Mouse (Mus musculus) forebrain, embryonic 10.5 days (tissue): ENCODE measurements around the gene Olfr1393. TPM values are rescaled to one million over a fixed set of nuclear protein-coding genes. Genes with fewer than 3 reads are reported as not detected.
"Not testable (repeated sequence)": the region's sequence is repeated elsewhere in the genome, so short reads cannot be mapped to it uniquely, and the experiment has no call there.

ENCODE experiments used
- DNase-seq: peaks from one replicate; pipeline ENCODE4 v3.0.0-alpha.2; 2017; ENCODE audit warnings: low spot score; ENCODE audit errors: extremely low spot score
- H3K27ac ChIP-seq: fragments of 300-500 bp; sonication (generic); 2 replicates; pipeline ENCODE4 v1.5.1; 2016; ENCODE audit warnings: mild to moderate bottlenecking
- H3K27me3 ChIP-seq: fragments of 300-500 bp; sonication (generic); 2 replicates; pipeline ENCODE4 v1.6.1; 2016; ENCODE audit warnings: mild to moderate bottlenecking; ENCODE audit not compliant: poor library complexity, severe bottlenecking
- H3K36me3 ChIP-seq: fragments of 300-500 bp; sonication (generic); replicated peaks from 2 replicates; pipeline ENCODE4 v1.6.1; 2016; ENCODE audit warnings: mild to moderate bottlenecking, moderate library complexity
- H3K4me1 ChIP-seq: fragments of 300-500 bp; sonication (generic); 2 replicates; pipeline ENCODE4 v1.6.1; 2016
- H3K4me3 ChIP-seq: fragments of 300-500 bp; sonication (generic); 2 replicates; pipeline ENCODE4 v1.5.1; 2016; ENCODE audit warnings: mild to moderate bottlenecking, moderate library complexity
- H3K9me3 ChIP-seq: fragments of 300-500 bp; sonication (generic); 2 replicates; pipeline ENCODE4 v1.6.1; 2016; ENCODE audit warnings: mild to moderate bottlenecking, moderate library complexity
- WGBS: fragments of 180-500 bp; shearing (Covaris S2); methylation state at CpG from one replicate; pipeline ENCODE4 v1.1.7; 2016; 5-methylcytosine and 5-hydroxymethylcytosine counted together
- polyA plus RNA-seq: library from polyadenylated mRNA; unstranded; fragments of >200 nt; fragmentation: Nextera tagmentation; extraction: Ambion mirVana; gene quantifications from 2 replicates; pipeline ENCODE4 v1.2.1, GENCODE M21; 2016

Olfr1393 gene
- polyA plus RNA-seq, 1 experiment from 2014 or later: 0.07 TPM

GRCm38 (mm10) chr11:49271334-49271733 lies 6.8 kb upstream of the Olfr1393 start:
- peak; percentile 41 for DNase-seq
- WGBS: 32% methylated on average over 7 of the region's 7 CpGs
- Histone ChIP-seq H3K4me3 (no peak overlapping the region), H3K27me3 (no peaks in the 10 kb centered on the region), H3K9me3 (no peaks in the 10 kb centered on the region), H3K4me1 (no peaks in the 10 kb centered on the region), H3K36me3 (no peaks in the 10 kb centered on the region), H3K27ac (no peak overlapping the region)

GRCm38 (mm10) chr11:49273834-49274519 lies 4.1 kb upstream of the Olfr1393 start:
- no peaks in the 10 kb centered on the region for H3K9me3 ChIP-seq
- no peaks in the 10 kb centered on the region for H3K4me1 ChIP-seq
- H3K36me3 ChIP-seq: no peaks in the 10 kb centered on the region
- no peak for DNase-seq
- H3K4me3 ChIP-seq: no peak overlapping the region
- WGBS: 84% methylated on average over 11 of the region's 11 CpGs
- H3K27ac ChIP-seq: no peak overlapping the region
- H3K27me3 ChIP-seq: no peaks in the 10 kb centered on the region

- not testable (repeated sequence) for H3K36me3 ChIP-seq, H3K27ac ChIP-seq, H3K4me1 ChIP-seq, H3K4me3 ChIP-seq, H3K9me3 ChIP-seq, H3K27me3 ChIP-seq, DNase-seq
- WGBS: 65% methylated on average over 1 of the region's 1 CpGs
These were observed 6.9 kb downstream of the Olfr1393 start, which contains the start of gene Olfr1392 for GRCm38 (mm10) chr11:49284982-49285381. Olfr1392 (plus strand) TSS chr11:49285282.

GRCm38 (mm10) chr11:49287251-49287650 lies 9.1 kb downstream of the Olfr1393 start:
- Histone ChIP-seq H3K27ac (no peak overlapping the region), H3K36me3 (no peaks in the 10 kb centered on the region), H3K27me3 (no peaks in the 10 kb centered on the region), H3K9me3 (0 out of 2 replicates have a peak, but pooled peaks cover 4% of the 10 kb centered on the region), H3K4me1 (no peaks in the 10 kb centered on the region), H3K4me3 (no peak overlapping the region)
- 89% methylated on average over 2 of the region's 2 CpGs for WGBS
- DNase-seq: no peak

- Histone ChIP-seq H3K27ac (no peak overlapping the region), H3K4me3 (no peak overlapping the region), H3K27me3 (no peaks in the 10 kb centered on the region), H3K36me3 (no peaks in the 10 kb centered on the region), H3K9me3 (no peaks in the 10 kb centered on the region), H3K4me1 (no peaks in the 10 kb centered on the region)
- WGBS: 87% methylated on average over 3 of the region's 3 CpGs
- no peak for DNase-seq
These were observed 14.7 kb downstream of the Olfr1393 start for GRCm38 (mm10) chr11:49292777-49293176.

GRCm38 (mm10) chr11:49304441-49304840 lies 26.3 kb downstream of the Olfr1393 start, which contains the start of gene Olfr10:
Olfr10 (plus strand) TSS chr11:49304741.
- no peak within 1 kb of the TSS for H3K27ac ChIP-seq
- H3K4me3 ChIP-seq: no peak within 1 kb of the TSS
- DNase-seq: no peak
- H3K9me3 ChIP-seq: no peaks in the 10 kb centered on the region
- no peaks in the 10 kb centered on the region for H3K4me1 ChIP-seq
- H3K36me3 ChIP-seq: no peaks in the 10 kb centered on the region
- H3K27me3 ChIP-seq: no peaks in the 10 kb centered on the region

GRCm38 (mm10) chr11:49308547-49308946 lies 30.4 kb downstream of the Olfr1393 start:
- DNase-seq, H3K27ac ChIP-seq, H3K27me3 ChIP-seq, H3K4me1 ChIP-seq, H3K4me3 ChIP-seq, H3K9me3 ChIP-seq, H3K36me3 ChIP-seq: not testable (repeated sequence)
- WGBS: 87% methylated on average over 5 of the region's 5 CpGs

- WGBS: 81% methylated on average over 2 of the region's 2 CpGs
- H3K4me1 ChIP-seq: no peaks in the 10 kb centered on the region
- H3K27me3 ChIP-seq: no peaks in the 10 kb centered on the region
These were observed 44.3 kb downstream of the Olfr1393 start, which contains the start of gene Olfr1391 for GRCm38 (mm10) chr11:49322442-49322841. Olfr1391 (plus strand) TSS chr11:49322742.

GRCm38 (mm10) chr11:49326726-49327125 lies 48.6 kb downstream of the Olfr1393 start:
- Histone ChIP-seq H3K4me3 (no peak overlapping the region), H3K27me3 (no peaks in the 10 kb centered on the region), H3K36me3 (no peaks in the 10 kb centered on the region), H3K4me1 (no peaks in the 10 kb centered on the region), H3K27ac (no peak overlapping the region), H3K9me3 (no peaks in the 10 kb centered on the region)
- DNase-seq: no peak
- 85% methylated on average over 3 of the region's 3 CpGs for WGBS

More at GRCm38 (mm10) chr11:49322442-49322841, 44.3 kb downstream of the Olfr1393 start, which contains the start of gene Olfr1391:
- Histone ChIP-seq H3K4me3 (no peak within 1 kb of the TSS), H3K27ac (no peak within 1 kb of the TSS), H3K9me3 (no peaks in the 10 kb centered on the region), H3K36me3 (no peaks in the 10 kb centered on the region)
- no peak for DNase-seq

- Histone ChIP-seq H3K36me3 (no peaks in the 10 kb centered on the region), H3K27ac (no peak overlapping the region), H3K4me3 (no peak overlapping the region), H3K4me1 (no peaks in the 10 kb centered on the region), H3K9me3 (no peaks in the 10 kb centered on the region), H3K27me3 (no peaks in the 10 kb centered on the region)
- WGBS: 84% methylated on average over 1 of the region's 1 CpGs
- DNase-seq: no peak
These were observed 51.6 kb downstream of the Olfr1393 start for GRCm38 (mm10) chr11:49329686-49330085.

Other genes with a start within 250 kb of the Olfr1393 start
- gene 9930111J21Rik2, start 227.1 kb upstream of the Olfr1393 start, polyA plus RNA-seq: 0.12 and 0.32 TPM in 2 replicates
- not detected in 2 replicates for gene Tgtp2, start 214.1 kb upstream of the Olfr1393 start, polyA plus RNA-seq
- 0.12 and 0.62 TPM in 2 replicates for gene Ifi47, start 201.7 kb upstream of the Olfr1393 start, polyA plus RNA-seq
- gene Olfr1396, start 163.4 kb upstream of the Olfr1393 start, polyA plus RNA-seq: not detected in 2 replicates
- gene Olfr1395, start 136.0 kb upstream of the Olfr1393 start, polyA plus RNA-seq: not detected in 2 replicates
- not detected in 2 replicates for gene Olfr1394, start 123.9 kb upstream of the Olfr1393 start, polyA plus RNA-seq
- gene Btnl9, start 91.1 kb upstream of the Olfr1393 start, polyA plus RNA-seq: 0.07 and 0.14 TPM in 2 replicates
- 42.3 and 49.2 TPM in 2 replicates for gene Zfp62, start 75.0 kb upstream of the Olfr1393 start, polyA plus RNA-seq
- gene Mgat1, start 34.1 kb upstream of the Olfr1393 start, polyA plus RNA-seq: 39.6 and 44.9 TPM in 2 replicates
- gene Olfr1392, start 7.0 kb downstream of the Olfr1393 start, polyA plus RNA-seq: not detected in 2 replicates
- not detected in 2 replicates for gene Olfr10, start 26.4 kb downstream of the Olfr1393 start, polyA plus RNA-seq
- gene Olfr1391, start 44.4 kb downstream of the Olfr1393 start, polyA plus RNA-seq: not detected in 2 replicates
- gene Olfr1390, start 56.9 kb downstream of the Olfr1393 start, polyA plus RNA-seq: not detected in 2 replicates
- gene Olfr1389, start 144.8 kb downstream of the Olfr1393 start, polyA plus RNA-seq: not detected in 2 replicates
- gene Olfr1388, start 158.3 kb downstream of the Olfr1393 start, polyA plus RNA-seq: 0.25 and 0.33 TPM in 2 replicates
- gene Olfr1387, start 177.0 kb downstream of the Olfr1393 start, polyA plus RNA-seq: not detected in 2 replicates
- not detected in 2 replicates for gene Olfr1386, start 186.7 kb downstream of the Olfr1393 start, polyA plus RNA-seq
- not detected in 2 replicates for gene Olfr1385, start 210.8 kb downstream of the Olfr1393 start, polyA plus RNA-seq
- not detected in 2 replicates for gene Olfr1384, start 228.4 kb downstream of the Olfr1393 start, polyA plus RNA-seq
- not detected in 2 replicates for gene Olfr1383, start 241.3 kb downstream of the Olfr1393 start, polyA plus RNA-seq
- gene Olfr1382, start 249.9 kb downstream of the Olfr1393 start, polyA plus RNA-seq: not detected in 2 replicates